12 mouse cellular contexts compared by ENCODE assay signal in genomic region chr1:72832715-72833153, GRCm38 (mm10). TPM values are rescaled to one million over a fixed set of nuclear protein-coding genes. Genes with fewer than 3 reads are reported as not detected.
DNase-seq lines count a peak whose midpoint lies in the region; ATAC-seq and TF ChIP-seq lines count a peak whose summit lies in the region.
"Had no signal": no experiment of that assay in that cellular context is flagged by ENCODE, and none has a peak within 500 bp of the region (broad histone marks: within the 10 kb centered on the region; RNA-seq: fewer than 3 reads in every experiment).

No protein-coding gene starts in this region.

- no peak overlapping the region for H3K4me2 ChIP-seq in kidney, embryonic 14.5 days (replicated peaks; ENCODE audit: low read depth, low read length)
- H3K4me2 ChIP-seq in forebrain, embryonic 13.5 days = no peak overlapping the region

- no peaks in the 10 kb centered on the region; the same call in 1 of the 2 replicates for H3K27me3 ChIP-seq in kidney, embryonic 14.5 days (ENCODE audit: control insufficient read depth, insufficient read depth, low read length)
- no peaks in the 10 kb centered on the region for H3K27me3 ChIP-seq in forebrain, embryonic 13.5 days
- no peaks in the 10 kb centered on the region for H3K27me3 ChIP-seq in cerebellum, adult 2 months (ENCODE audit: control insufficient read depth, insufficient read depth, low read length)

- 58% methylated on average over 3 of the region's 3 CpGs for WGBS in kidney, embryonic 14.5 days
- 47% methylated on average over 3 of the region's 3 CpGs for whole genome bisulfite sequencing in forebrain, embryonic 13.5 days
- WGBS in cerebellum, adult 2 months = 7% methylated on average over 3 of the region's 3 CpGs

- no peak for TF ChIP-seq CTCF in cerebellum, adult 2 months (IDR thresholded peaks at IDR 0.05; ENCODE audit: borderline replicate concordance, insufficient read depth, low read depth, low read length)

- no peak overlapping the region for H3K9ac ChIP-seq in kidney, embryonic 14.5 days (ENCODE audit: low read depth, low read length)
- H3K9ac ChIP-seq in forebrain, embryonic 13.5 days = no peak overlapping the region

- H3K9me3 ChIP-seq in kidney, embryonic 14.5 days (ENCODE audit: control insufficient read depth, low read length) = no peaks in the 10 kb centered on the region
- 0 out of 2 replicates have a peak, but pooled peaks cover 3% of the 10 kb centered on the region for H3K9me3 ChIP-seq in forebrain, embryonic 13.5 days (replicated peaks)

- ATAC-seq in kidney, embryonic 14.5 days (ENCODE audit: low FRiP score, low TSS enrichment) = no peak
- peak; percentile 54 for ATAC-seq in forebrain, embryonic 13.5 days
- ATAC-seq in CD4-positive, CD25-positive, alpha-beta regulatory T cell, adult 4 months = no peak
- ATAC-seq: activated CD4-positive, CD25-positive, alpha-beta regulatory T cell, adult 4 months had no signal

- peak; percentile 40 for DNase-seq in kidney, adult 11 months
- peak; percentile 88 for DNase-seq in Muller cell, postnatal 12 days (ENCODE audit: inconsistent ontology term)
- peak; percentile 57 for DNase-seq in kidney, postnatal 10 days
- DNase-seq in urinary bladder, postnatal 25 days (ENCODE audit: low spot score) = no peak
- DNase-seq in cerebellum, adult 2 months = no peak
- DNase-seq: gastrocnemius, adult 2 months; lung, adult 2 months; thymus, postnatal 14 days had no signal

- no peaks in the 10 kb centered on the region for H3K36me3 ChIP-seq in kidney, embryonic 14.5 days (ENCODE audit: control insufficient read depth, insufficient read depth, low read length)
- H3K36me3 ChIP-seq in forebrain, embryonic 13.5 days (ENCODE audit: poor library complexity, severe bottlenecking) = peaks cover 51% of the 10 kb centered on the region

- TF ChIP-seq POLR2A in cerebellum, adult 2 months (IDR thresholded peaks at IDR 0.05; ENCODE audit: borderline replicate concordance, insufficient read depth, low read length) = no peak

- H3K27ac ChIP-seq in kidney, embryonic 14.5 days (ENCODE audit: low read depth, low read length) = no peak overlapping the region
- peak overlapping the region; percentile 54 for H3K27ac ChIP-seq in forebrain, embryonic 13.5 days
- H3K27ac ChIP-seq in cerebellum, adult 2 months (ENCODE audit: insufficient read depth, low read length) = no peak overlapping the region
- H3K27ac ChIP-seq: gastrocnemius, adult 2 months had no signal

- H3K4me1 ChIP-seq in kidney, embryonic 14.5 days (ENCODE audit: control insufficient read depth, insufficient read depth, low read length) = peaks cover 14% of the 10 kb centered on the region
- H3K4me1 ChIP-seq in forebrain, embryonic 13.5 days = peaks cover 26% of the 10 kb centered on the region
- H3K4me1 ChIP-seq in cerebellum, adult 2 months (ENCODE audit: control insufficient read depth, insufficient read depth, low read length) = no peaks in the 10 kb centered on the region

- no peak overlapping the region for H3K4me3 ChIP-seq in kidney, embryonic 14.5 days (ENCODE audit: low read length)
- no peak overlapping the region for H3K4me3 ChIP-seq in forebrain, embryonic 13.5 days
- no peak overlapping the region for H3K4me3 ChIP-seq in cerebellum, adult 2 months (replicated peaks; ENCODE audit: insufficient read depth, low read depth, low read length)
- H3K4me3 ChIP-seq: gastrocnemius, adult 2 months had no signal

RNA-seq across cellular contexts. Expression of gene Igfbp2, which starts 8.4 kb away (rescaled TPM):
- polyA plus RNA-seq in kidney, embryonic 14.5 days (2014; fragmentation: Nextera tagmentation; extraction: Ambion mirVana) = 148 and 171 TPM in 2 replicates
- polyA plus RNA-seq in forebrain, embryonic 13.5 days (2015; fragmentation: Nextera tagmentation; extraction: Ambion mirVana) = 319 and 349 TPM in 2 replicates
- polyA plus RNA-seq in CD4-positive, CD25-positive, alpha-beta regulatory T cell, adult 4 months (2017; shearing (Covaris generic)) = not detected
- polyA plus RNA-seq in cerebellum, adult 2 months (2012; rRNA removed) = 63.0 and 78.5 TPM in 2 replicates
- polyA plus RNA-seq: activated CD4-positive, CD25-positive, alpha-beta regulatory T cell, adult 4 months had no signal

RNA-seq across cellular contexts. Expression of gene Igfbp5, which starts 42.0 kb away (rescaled TPM):
- 56.4 and 61.4 TPM in 2 replicates for polyA plus RNA-seq in kidney, embryonic 14.5 days (2014; fragmentation: Nextera tagmentation; extraction: Ambion mirVana)
- polyA plus RNA-seq in forebrain, embryonic 13.5 days (2015; fragmentation: Nextera tagmentation; extraction: Ambion mirVana) = 20.9 and 30.9 TPM in 2 replicates
- not detected for polyA plus RNA-seq in CD4-positive, CD25-positive, alpha-beta regulatory T cell, adult 4 months (2017; shearing (Covaris generic))
- polyA plus RNA-seq in cerebellum, adult 2 months (2012; rRNA removed) = 63.0 and 81.6 TPM in 2 replicates
- polyA plus RNA-seq: activated CD4-positive, CD25-positive, alpha-beta regulatory T cell, adult 4 months had no signal

Comparison
In these comparisons a context has a peak if more than half of its experiments do, and no peak if none do; other contexts are left out.
1. DNase-seq: peak in kidney, adult 11 months (single experiment), Muller cell, postnatal 12 days (single experiment) and kidney, postnatal 10 days (single experiment); none in urinary bladder, postnatal 25 days (single experiment) and cerebellum, adult 2 months (0 of 2).
2. RNA of gene Igfbp2, which starts 8.4 kb away (polyA plus RNA-seq): 319 to 349 TPM in forebrain, embryonic 13.5 days, 148 to 171 TPM in kidney, embryonic 14.5 days and 63.0 to 78.5 TPM in cerebellum, adult 2 months; not detected in CD4-positive, CD25-positive, alpha-beta regulatory T cell, adult 4 months; every median in the first group is over 10 times any median in the second.
3. RNA of gene Igfbp5, which starts 42.0 kb away (polyA plus RNA-seq): 63.0 to 81.6 TPM in cerebellum, adult 2 months, 56.4 to 61.4 TPM in kidney, embryonic 14.5 days and 20.9 to 30.9 TPM in forebrain, embryonic 13.5 days; not detected in CD4-positive, CD25-positive, alpha-beta regulatory T cell, adult 4 months; every median in the first group is over 10 times any median in the second.